Mouse (Mus musculus) lung, embryonic 15.5 days (tissue): Measurements from ENCODE around the gene Itgb2. TPM values are rescaled to one million over a fixed set of nuclear protein-coding genes. Genes with fewer than 3 reads are reported as not detected.

Source experiments
- ATAC-seq: fragments of 200-750 bp; cut with Nextera tagmentation; 2 replicates; pipeline ENCODE4 v1.8.0; 2017; ENCODE audit warnings: moderate number of reproducible peaks, borderline replicate concordance; ENCODE audit not compliant: low FRiP score, low TSS enrichment; ENCODE audit errors: extremely low read depth
- H3K27ac ChIP-seq: fragments of 300-500 bp; sonication (generic); 2 replicates; pipeline ENCODE4 v1.5.1; 2015; ENCODE audit warnings: moderate library complexity, mild to moderate bottlenecking, inconsistent platforms
- H3K27me3 ChIP-seq: fragments of 300-500 bp; sonication (generic); 2 replicates; pipeline ENCODE4 v1.6.1; 2015; ENCODE audit warnings: inconsistent platforms
- H3K36me3 ChIP-seq: fragments of 300-500 bp; sonication (generic); 2 replicates; pipeline ENCODE4 v1.6.1; 2015; ENCODE audit warnings: inconsistent platforms
- H3K4me1 ChIP-seq: fragments of 300-500 bp; sonication (generic); 2 replicates; pipeline ENCODE4 v1.6.1; 2015; ENCODE audit warnings: inconsistent platforms
- H3K4me2 ChIP-seq: fragments of 300-500 bp; sonication (generic); 2 replicates; pipeline ENCODE4 v1.6.1; 2015; ENCODE audit warnings: inconsistent platforms, mild to moderate bottlenecking, moderate library complexity
- H3K4me3 ChIP-seq: fragments of 300-500 bp; sonication (generic); 2 replicates; pipeline ENCODE4 v1.5.1; 2015; ENCODE audit warnings: mild to moderate bottlenecking, inconsistent platforms
- H3K9ac ChIP-seq: fragments of 300-500 bp; sonication (generic); 2 replicates; pipeline ENCODE4 v1.6.1; 2015; ENCODE audit warnings: inconsistent platforms
- H3K9me3 ChIP-seq: fragments of 300-500 bp; sonication (generic); 2 replicates; pipeline ENCODE4 v1.6.1; 2016; ENCODE audit warnings: inconsistent platforms
- WGBS: fragments of 180-500 bp; shearing (Covaris S2); methylation state at CpG from one replicate; pipeline ENCODE4 v1.1.7; 2015; 5-methylcytosine and 5-hydroxymethylcytosine counted together
- polyA plus RNA-seq: library from polyadenylated mRNA; unstranded; fragments of >200 nt; fragmentation: Nextera tagmentation; extraction: Ambion mirVana; gene quantifications from 2 replicates; pipeline ENCODE4 v1.2.1, GENCODE M21; 2015

The Itgb2 gene
- polyA plus RNA-seq, 1 experiment from 2014 or later = 5.3 TPM

DNA sequence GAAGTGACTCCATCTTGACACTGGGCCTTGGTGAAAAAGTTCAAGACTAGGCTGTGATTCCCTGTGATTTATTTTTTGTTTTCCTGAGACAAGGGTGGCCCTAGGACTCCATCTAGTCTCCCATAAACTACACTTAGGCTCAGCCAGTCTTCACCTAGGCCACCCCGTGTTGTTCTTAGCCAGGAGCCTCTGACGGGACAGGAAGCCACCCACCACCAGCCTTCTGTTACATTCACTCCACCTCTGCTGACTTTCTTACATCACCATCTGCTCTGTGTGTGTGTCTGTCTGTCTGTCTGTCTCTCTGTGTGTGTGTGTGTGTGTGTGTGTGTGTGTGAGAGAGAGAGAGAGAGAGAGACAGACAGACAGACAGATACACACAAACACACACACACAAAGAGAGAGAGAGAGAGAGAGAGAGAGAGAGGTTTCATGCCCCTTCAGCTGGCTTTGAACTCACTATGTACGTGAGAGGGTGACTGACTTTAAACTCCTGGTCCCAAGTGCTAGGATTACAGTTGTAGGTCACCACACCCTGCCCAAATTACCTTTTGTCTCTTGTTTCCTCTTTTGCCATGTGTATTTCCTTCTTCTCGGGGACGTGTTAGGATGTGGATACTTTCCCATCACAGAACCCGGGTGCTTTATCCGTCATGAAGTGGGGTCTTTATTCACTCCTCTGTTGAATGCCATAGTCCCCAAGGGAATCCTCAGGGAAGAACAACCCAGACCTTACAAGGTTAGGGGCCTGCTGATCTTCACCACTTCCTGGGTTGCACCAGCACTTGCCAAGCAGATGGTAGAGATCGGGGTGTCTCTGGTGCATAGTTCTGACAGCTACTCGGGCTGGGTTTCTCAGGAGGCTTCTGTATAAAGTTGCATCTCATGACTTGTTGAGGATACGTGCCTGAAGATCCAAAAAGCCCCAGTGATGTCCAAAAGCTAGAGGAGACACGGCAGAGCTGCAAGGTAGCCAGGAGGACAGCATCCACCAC, 7.5 kb downstream of the Itgb2 start:
- Histone ChIP-seq H3K36me3 (no peaks in the 10 kb centered on the region), H3K4me2 (no peak overlapping the region), H3K9ac (no peak overlapping the region), H3K27ac (no peak overlapping the region), H3K4me3 (no peak overlapping the region), H3K9me3 (no peaks in the 10 kb centered on the region), H3K4me1 (no peaks in the 10 kb centered on the region), H3K27me3 (no peaks in the 10 kb centered on the region)
- no peak for ATAC-seq
- WGBS = 72% methylated on average over 11 of the region's 11 CpGs

- H3K4me2 ChIP-seq = no peak overlapping the region
- H3K27ac ChIP-seq = no peak overlapping the region
- H3K4me3 ChIP-seq = no peak overlapping the region
- no peak overlapping the region for H3K9ac ChIP-seq
- H3K4me1 ChIP-seq = no peaks in the 10 kb centered on the region
- no peaks in the 10 kb centered on the region for H3K27me3 ChIP-seq
- H3K36me3 ChIP-seq = no peaks in the 10 kb centered on the region
- 77% methylated on average over 7 of the region's 7 CpGs for WGBS
- no peaks in the 10 kb centered on the region for H3K9me3 ChIP-seq
- ATAC-seq = no peak
Measured at GRCm38 (mm10) chr10:77539320-77539945, 9.4 kb downstream of the Itgb2 start.

DNA sequence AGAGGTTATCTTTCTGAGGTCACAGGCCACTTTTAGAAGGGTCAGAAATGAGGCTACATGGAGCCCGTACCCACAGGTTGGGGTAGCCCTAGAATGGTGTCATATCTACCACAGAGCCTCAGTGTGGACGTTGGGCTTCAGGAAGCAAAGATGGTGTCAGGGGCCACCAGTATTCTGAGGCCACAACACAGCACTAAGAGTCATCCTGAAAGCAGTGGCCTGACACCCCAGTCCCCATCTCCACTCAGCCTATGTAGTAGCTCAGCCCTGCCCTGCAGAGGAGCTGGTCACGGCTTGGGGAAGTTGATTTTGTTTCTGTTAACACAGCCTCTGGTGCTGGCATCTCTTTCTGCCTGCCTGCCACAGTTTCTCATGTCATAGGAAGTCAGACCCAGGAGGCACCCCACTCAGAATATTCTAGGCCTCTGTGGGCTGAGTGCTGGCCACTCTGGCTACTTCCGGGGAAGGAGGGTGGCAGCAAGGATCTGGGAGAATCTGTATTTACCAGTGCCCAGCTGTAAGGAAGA, 10.6 kb downstream of the Itgb2 start:
- no peak overlapping the region for H3K9ac ChIP-seq
- no peaks in the 10 kb centered on the region for H3K27me3 ChIP-seq
- H3K27ac ChIP-seq = no peak overlapping the region
- no peak overlapping the region for H3K4me3 ChIP-seq
- no peak overlapping the region for H3K4me2 ChIP-seq
- 72% methylated on average over 4 of the region's 4 CpGs for WGBS
- H3K4me1 ChIP-seq = no peaks in the 10 kb centered on the region
- no peaks in the 10 kb centered on the region for H3K9me3 ChIP-seq
- H3K36me3 ChIP-seq = no peaks in the 10 kb centered on the region
- ATAC-seq = no peak

DNA sequence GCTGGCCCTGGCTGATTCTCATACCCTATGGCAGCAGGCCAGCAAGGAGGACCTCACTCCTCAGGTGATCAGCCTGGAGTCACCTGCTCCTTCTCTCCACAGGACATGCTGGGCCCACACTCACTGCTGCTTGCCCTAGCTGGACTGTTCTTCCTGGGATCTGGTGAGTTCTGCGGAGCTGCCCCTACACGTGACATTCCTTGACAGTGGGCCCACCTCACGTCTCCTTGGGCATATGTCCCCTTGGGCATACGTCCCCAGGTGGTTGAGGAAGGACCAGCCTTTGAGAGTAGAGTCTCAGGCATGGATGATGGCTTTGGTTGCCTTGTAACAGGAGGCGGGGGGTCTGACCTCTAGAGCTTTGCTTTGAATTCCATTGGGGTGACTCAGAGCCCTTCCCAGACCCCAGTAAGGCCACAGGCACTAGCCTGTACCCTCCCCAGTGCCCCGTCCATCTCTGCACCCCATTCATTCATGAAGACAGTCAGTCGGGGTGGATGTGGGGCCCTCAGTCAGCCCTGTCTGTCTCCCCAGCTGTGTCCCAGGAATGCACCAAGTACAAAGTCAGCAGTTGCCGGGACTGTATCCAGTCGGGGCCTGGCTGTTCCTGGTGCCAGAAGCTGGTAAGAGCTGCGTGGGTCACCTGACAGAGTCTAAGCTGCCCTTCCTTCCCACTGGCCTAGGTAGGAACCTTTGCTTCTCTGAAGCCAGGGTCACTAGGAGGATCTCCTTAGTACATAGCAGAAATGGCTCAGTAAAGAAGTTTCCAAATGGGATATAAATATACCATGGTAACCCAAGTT, 12.0 kb downstream of the Itgb2 start:
- no peak overlapping the region for H3K9ac ChIP-seq
- no peak overlapping the region for H3K4me2 ChIP-seq
- H3K9me3 ChIP-seq = no peaks in the 10 kb centered on the region
- H3K27ac ChIP-seq = no peak overlapping the region
- WGBS = 67% methylated on average over 10 of the region's 10 CpGs
- no peaks in the 10 kb centered on the region for H3K27me3 ChIP-seq
- ATAC-seq = no peak
- H3K4me3 ChIP-seq = no peak overlapping the region
- no peaks in the 10 kb centered on the region for H3K4me1 ChIP-seq
- H3K36me3 ChIP-seq = no peaks in the 10 kb centered on the region

- no peak overlapping the region for H3K4me3 ChIP-seq
- no peak overlapping the region for H3K9ac ChIP-seq
- H3K4me2 ChIP-seq = no peak overlapping the region
- H3K27me3 ChIP-seq = no peaks in the 10 kb centered on the region
- no peak for ATAC-seq
- no peaks in the 10 kb centered on the region for H3K4me1 ChIP-seq
- WGBS = 40% methylated on average over 7 of the region's 7 CpGs
- no peak overlapping the region for H3K27ac ChIP-seq
- H3K36me3 ChIP-seq = no peaks in the 10 kb centered on the region
- no peaks in the 10 kb centered on the region for H3K9me3 ChIP-seq
Measured at GRCm38 (mm10) chr10:77543226-77543625, 13.2 kb downstream of the Itgb2 start.

DNA sequence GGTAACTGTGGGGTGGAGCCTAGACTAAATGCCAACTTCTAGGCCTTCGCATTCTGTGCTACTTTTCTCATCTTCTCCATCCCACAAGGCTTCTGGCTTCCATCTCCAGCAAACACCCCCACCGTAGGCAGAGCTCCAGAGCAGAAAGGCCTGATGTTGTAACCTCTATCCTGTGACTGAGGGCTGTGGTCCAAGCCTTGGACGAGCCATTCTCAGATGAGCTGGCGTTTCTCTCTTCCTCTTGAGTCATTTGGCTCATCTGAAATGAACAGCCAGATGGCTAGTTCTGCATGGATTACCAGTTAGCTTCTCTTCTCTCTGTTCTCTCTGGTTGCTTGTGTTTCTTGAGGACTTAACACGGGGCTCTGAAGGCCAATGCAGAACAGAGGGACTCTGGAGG, 14.9 kb downstream of the Itgb2 start:
- ATAC-seq = no peak
- no peaks in the 10 kb centered on the region for H3K9me3 ChIP-seq
- no peak overlapping the region for H3K9ac ChIP-seq
- H3K4me2 ChIP-seq = no peak overlapping the region
- 75% methylated on average over 5 of the region's 5 CpGs for WGBS
- no peak overlapping the region for H3K27ac ChIP-seq
- no peak overlapping the region for H3K4me3 ChIP-seq
- H3K27me3 ChIP-seq = no peaks in the 10 kb centered on the region
- no peaks in the 10 kb centered on the region for H3K36me3 ChIP-seq
- no peaks in the 10 kb centered on the region for H3K4me1 ChIP-seq

GRCm38 (mm10) chr10:77548576-77548975, 18.5 kb downstream of the Itgb2 start:
- no peak for ATAC-seq
- H3K9ac ChIP-seq = no peak overlapping the region
- H3K4me1 ChIP-seq = no peaks in the 10 kb centered on the region
- no peak overlapping the region for H3K4me3 ChIP-seq
- WGBS = 81% methylated on average over 10 of the region's 10 CpGs
- no peaks in the 10 kb centered on the region for H3K36me3 ChIP-seq
- no peaks in the 10 kb centered on the region for H3K27me3 ChIP-seq
- no peaks in the 10 kb centered on the region for H3K9me3 ChIP-seq
- H3K27ac ChIP-seq = no peak overlapping the region
- H3K4me2 ChIP-seq = no peak overlapping the region

GRCm38 (mm10) chr10:77550874-77551273, 20.8 kb downstream of the Itgb2 start:
- no peak overlapping the region for H3K27ac ChIP-seq
- no peaks in the 10 kb centered on the region for H3K9me3 ChIP-seq
- H3K9ac ChIP-seq = no peak overlapping the region
- WGBS = 69% methylated on average over 11 of the region's 11 CpGs
- ATAC-seq = no peak
- no peaks in the 10 kb centered on the region for H3K4me1 ChIP-seq
- no peak overlapping the region for H3K4me2 ChIP-seq
- H3K4me3 ChIP-seq = no peak overlapping the region
- H3K36me3 ChIP-seq = no peaks in the 10 kb centered on the region
- no peaks in the 10 kb centered on the region for H3K27me3 ChIP-seq

GRCm38 (mm10) chr10:77552162-77552561, 22.1 kb downstream of the Itgb2 start:
- H3K4me2 ChIP-seq = no peak overlapping the region
- H3K36me3 ChIP-seq = no peaks in the 10 kb centered on the region
- 76% methylated on average over 5 of the region's 5 CpGs for WGBS
- no peak overlapping the region for H3K4me3 ChIP-seq
- H3K9me3 ChIP-seq = no peaks in the 10 kb centered on the region
- no peak for ATAC-seq
- H3K4me1 ChIP-seq = no peaks in the 10 kb centered on the region
- H3K27me3 ChIP-seq = no peaks in the 10 kb centered on the region
- no peak overlapping the region for H3K27ac ChIP-seq
- no peak overlapping the region for H3K9ac ChIP-seq

GRCm38 (mm10) chr10:77553285-77553684, 23.2 kb downstream of the Itgb2 start:
- H3K36me3 ChIP-seq = no peaks in the 10 kb centered on the region

DNA sequence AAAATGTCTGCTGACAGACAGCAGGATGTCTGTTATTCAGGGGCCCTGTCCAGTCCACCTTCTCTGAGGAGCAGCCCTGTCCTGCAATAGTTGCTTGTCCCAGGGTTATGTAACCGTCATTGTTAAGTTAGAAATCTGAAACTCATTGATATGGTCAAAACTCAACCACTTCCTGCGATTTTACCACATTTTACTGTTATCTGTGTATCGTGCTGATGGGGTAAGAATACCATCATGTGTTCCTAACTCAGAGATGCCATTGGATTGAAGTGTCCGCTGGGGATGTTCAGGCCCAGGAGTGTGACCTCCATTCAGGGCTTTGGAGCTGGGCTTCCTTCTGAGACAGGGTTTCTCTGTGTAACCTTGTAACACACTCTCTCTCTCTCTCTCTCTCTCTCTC, 24.9 kb downstream of the Itgb2 start:
- 83% methylated on average over 4 of the region's 4 CpGs for WGBS
- ATAC-seq = no peak
- Histone ChIP-seq H3K9ac (no peak overlapping the region), H3K36me3 (no peaks in the 10 kb centered on the region), H3K4me2 (no peak overlapping the region), H3K27ac (no peak overlapping the region), H3K9me3 (no peaks in the 10 kb centered on the region), H3K4me1 (no peaks in the 10 kb centered on the region), H3K4me3 (no peak overlapping the region), H3K27me3 (no peaks in the 10 kb centered on the region)

More at GRCm38 (mm10) chr10:77553285-77553684, 23.2 kb downstream of the Itgb2 start:
- no peak overlapping the region for H3K4me2 ChIP-seq
- H3K27ac ChIP-seq = no peak overlapping the region
- H3K27me3 ChIP-seq = no peaks in the 10 kb centered on the region
- no peaks in the 10 kb centered on the region for H3K9me3 ChIP-seq
- WGBS = 74% methylated on average over 4 of the region's 4 CpGs
- H3K9ac ChIP-seq = no peak overlapping the region
- no peaks in the 10 kb centered on the region for H3K4me1 ChIP-seq
- no peak overlapping the region for H3K4me3 ChIP-seq
- ATAC-seq = no peak
